Mouse (Mus musculus) mouse embryonic stem cell (cell line): ENCODE measurements around the gene Adarb2.

Experiments
- in situ Hi-C, 2 experiments: fragments of 300-500 bp; cut with MboI; formaldehyde crosslinking; loops; 1 replicate in 1 of 2; 3 replicates in 1 of 2; pipeline ENCODE4 v1.14.3; 2019 to 2020; ENCODE audit warnings: low sequenced_read_pairs in 2 of 2, low pct_unique_long_range_greater_than_20kb in 1 of 2, mixed read lengths in 1 of 2; ENCODE audit not compliant: unreplicated experiment in 1 of 2

Adarb2 gene

GRCm38 (mm10) chr13:8737139-8737865 lies 534.6 kb downstream of the Adarb2 start:
- in situ Hi-C loops: no loop called here

DNA sequence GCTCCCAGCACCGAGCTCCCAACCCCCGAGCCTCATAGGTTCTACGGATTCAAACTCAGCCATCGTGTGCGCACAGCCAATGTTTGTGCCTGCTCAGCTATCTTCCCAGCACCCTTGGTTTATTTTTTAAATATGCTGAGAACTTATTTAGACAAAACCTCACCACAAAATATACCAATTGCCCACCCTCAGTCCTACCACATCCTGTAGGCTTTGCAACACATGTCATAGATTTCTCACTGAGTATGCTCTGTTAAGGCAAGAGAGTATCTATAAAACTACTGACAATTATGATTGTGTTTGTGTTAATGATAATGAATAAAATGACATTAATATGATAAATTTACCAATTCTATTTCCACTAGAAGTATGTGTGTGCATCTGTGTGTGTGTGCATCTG lies 540.1 kb downstream of the Adarb2 start:
- in situ Hi-C loops: no loop called here

- in situ Hi-C loops: no loop called here
Measured at GRCm38 (mm10) chr13:8744565-8744964, 541.9 kb downstream of the Adarb2 start.

DNA sequence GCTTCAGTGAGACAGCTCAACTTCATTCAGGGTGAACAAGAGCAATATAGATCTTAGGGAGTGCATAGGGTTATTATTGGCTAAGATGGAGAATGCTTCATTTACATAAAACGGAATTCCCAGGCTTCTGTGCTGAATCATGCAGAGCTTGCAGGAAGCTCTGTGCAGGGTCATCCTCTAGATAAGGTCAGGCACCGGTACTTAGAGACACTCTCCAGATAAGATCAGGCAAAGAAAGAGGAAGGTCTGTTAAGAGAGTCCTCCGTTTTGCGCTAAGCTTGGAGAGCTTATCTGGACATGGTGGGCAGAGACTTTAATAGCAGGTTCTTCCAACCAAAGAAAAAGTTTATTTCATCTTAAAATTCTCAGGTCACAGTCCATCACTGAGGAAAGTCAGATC lies 542.9 kb downstream of the Adarb2 start:
- in situ Hi-C loops: no loop called here

DNA sequence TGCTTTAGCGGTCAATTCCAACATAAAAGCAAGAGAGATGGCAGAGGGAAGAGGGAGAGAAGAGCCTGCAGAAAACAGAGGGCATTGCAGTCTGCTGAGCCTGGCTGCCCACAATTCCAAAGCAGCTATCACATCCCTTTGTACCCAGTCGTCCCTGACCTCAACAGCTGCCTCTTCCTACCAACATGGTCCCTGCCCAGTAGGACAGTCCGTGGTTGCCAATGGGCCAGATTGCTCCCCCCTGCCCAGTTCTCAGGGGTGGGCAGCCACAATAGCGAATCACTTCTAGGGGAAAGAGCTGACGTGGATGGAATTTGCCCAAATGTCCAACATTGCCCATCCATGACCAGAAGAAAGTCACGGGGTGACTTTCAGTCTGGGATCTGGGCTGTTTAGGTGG lies 546.8 kb downstream of the Adarb2 start:
- in situ Hi-C loops: no loop called here

- in situ Hi-C loops: no loop called here
Measured at GRCm38 (mm10) chr13:8760940-8761339, 558.3 kb downstream of the Adarb2 start.

DNA sequence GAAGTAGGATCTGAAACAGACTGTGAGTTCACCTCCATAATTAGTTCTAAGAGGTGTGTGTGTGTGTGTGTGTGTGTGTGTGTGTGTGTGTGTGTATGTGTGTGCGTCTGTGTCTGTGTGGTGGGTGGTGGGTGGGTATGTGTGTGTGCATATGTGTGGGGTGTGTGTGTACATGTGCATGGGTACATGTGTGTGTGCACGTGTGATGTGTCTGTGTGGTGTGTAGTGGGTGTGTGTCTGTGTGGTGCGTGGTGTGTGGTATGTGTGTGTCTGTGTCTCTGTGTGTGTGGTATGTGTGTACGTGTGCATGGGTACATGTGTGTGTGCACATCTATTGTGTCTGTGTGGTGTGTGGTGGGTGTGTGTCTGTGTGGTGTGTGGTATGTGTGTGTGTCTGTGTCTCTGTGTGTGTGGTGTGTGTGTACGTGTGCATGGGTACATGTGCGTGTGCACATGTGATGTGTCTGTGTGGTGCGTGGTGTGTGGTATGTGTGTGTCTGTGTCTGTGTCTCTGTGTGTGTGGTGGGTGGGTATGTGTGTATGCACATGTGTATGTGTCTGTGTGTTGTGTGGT lies 567.1 kb downstream of the Adarb2 start:
- in situ Hi-C loops: no loop called here

- in situ Hi-C loops: no loop called here
Measured at GRCm38 (mm10) chr13:8770616-8771015, 568.0 kb downstream of the Adarb2 start.

DNA sequence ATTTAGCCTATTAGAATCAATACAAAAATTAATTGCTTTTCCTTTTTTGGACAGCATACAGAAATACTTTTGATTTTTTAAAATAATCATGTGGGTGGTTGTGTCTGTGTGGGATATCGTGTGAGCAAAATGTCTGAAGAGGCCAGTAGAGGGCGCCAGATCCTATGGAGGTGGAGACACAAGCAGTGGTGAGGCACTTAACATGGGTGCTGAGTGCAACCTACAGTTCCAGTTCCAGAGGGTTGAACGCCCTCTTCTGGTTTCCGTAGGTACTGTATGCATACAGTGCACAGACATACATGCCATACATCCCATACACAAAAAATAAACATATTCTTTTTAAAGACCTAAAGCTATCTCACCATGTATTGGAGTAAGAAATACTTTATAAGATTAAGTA lies 577.8 kb downstream of the Adarb2 start:
- in situ Hi-C loops: no loop called here

- in situ Hi-C loops: no loop called here
Measured at GRCm38 (mm10) chr13:8782636-8783035, 580.0 kb downstream of the Adarb2 start.

DNA sequence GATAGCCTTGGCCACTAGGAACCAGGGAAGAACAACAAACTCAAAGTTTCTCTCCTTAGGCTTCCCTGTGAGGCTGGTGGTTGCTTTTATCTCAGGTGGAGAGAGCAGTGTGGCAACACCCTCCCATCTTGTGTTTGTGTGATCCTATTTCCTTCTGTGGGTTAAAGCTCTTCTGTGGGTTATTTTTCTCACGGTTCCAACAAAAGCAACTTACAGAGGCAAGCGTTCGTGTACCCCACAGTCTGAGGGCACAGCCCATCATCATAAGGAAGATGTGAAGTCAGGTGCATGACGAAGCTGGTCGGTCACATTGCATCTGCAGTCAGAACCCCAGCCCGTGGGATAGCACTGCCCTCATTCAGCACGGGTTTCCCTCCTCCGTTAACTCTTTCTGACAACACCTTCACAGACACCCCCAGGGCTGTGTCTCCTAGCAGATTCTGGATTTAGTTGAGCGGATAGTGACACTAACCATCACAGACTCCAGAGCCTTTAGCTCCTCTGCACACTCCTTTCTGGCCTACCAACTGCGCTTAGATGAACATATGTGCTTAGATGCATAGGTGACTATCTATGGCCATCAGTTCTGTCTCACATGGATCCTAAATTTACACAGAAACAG lies 581.1 kb downstream of the Adarb2 start:
- in situ Hi-C loops: no loop called here

GRCm38 (mm10) chr13:8784308-8785061 lies 581.8 kb downstream of the Adarb2 start:
- in situ Hi-C loops: no loop called here

- in situ Hi-C loops: no loop called here
Measured at GRCm38 (mm10) chr13:8785185-8785584, 582.5 kb downstream of the Adarb2 start.

DNA sequence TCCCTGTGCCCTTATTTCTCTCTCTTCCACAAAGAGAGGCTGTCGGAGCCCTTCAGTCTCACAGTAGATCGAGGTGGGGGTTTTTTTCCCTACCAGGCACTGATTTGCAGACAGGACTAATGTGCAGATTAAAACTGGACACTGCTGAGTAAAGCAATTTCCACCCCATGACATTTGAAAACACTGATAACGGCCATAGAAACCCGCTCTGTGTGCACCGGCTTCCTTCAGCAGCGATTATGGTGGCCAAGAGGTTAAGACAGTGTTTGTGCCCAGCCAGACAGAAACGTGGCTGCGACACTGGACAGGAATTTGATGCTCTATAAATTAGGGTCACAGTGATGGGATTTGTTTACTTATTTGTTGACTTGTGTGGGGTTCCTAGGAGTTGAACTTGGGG lies 590.6 kb downstream of the Adarb2 start:
- in situ Hi-C loops: no loop called here

- in situ Hi-C loops: no loop called here
Measured at GRCm38 (mm10) chr13:8800576-8800975, 597.9 kb downstream of the Adarb2 start.

DNA sequence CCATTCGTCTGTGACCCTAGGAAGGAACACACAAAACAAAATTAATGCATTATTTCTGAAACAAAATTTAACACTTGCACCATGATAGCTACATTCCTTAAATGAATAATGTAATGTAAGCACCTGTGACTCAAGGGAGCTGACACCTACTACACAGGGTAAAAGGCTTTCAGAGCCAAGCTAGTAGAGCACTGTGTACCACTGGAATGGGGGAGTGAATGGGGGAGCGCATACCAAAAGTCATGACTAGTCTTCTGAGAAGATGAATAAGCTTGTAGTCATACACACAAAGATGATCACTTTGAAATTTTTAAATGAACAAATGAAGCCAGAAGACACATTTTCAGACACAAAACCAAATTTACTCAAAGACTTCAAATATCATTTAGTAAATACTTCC lies 603.3 kb downstream of the Adarb2 start:
- in situ Hi-C loops: no loop called here
